Mouse (Mus musculus) layer of hippocampus, postnatal 25 days (tissue): ENCODE measurements around the gene Ccdc84. TPM values are rescaled to one million over a fixed set of nuclear protein-coding genes. Genes with fewer than 3 reads are reported as not detected.
"Not testable (repeated sequence)": the region's sequence is repeated elsewhere in the genome, so short reads cannot be mapped to it uniquely, and the experiment has no call there.

Source experiments
- DNase-seq, 2 experiments: peaks; one replicate each; pipeline ENCODE4 v3.0.0; 2022; ENCODE audit warnings: mixed read lengths in 2 of 2, low spot score in 1 of 2; ENCODE audit errors: extremely low spot score in 1 of 2
- total RNA-seq, 2 experiments: library from RNA; stranded (reverse); gene quantifications; 2 replicates each; pipeline ENCODE4 v1.2.3; 2021

Ccdc84 gene
- total RNA-seq = 10 to 100 TPM; 16.8 to 24.1 TPM

GRCm38 (mm10) chr9:44418519-44419385, at the start of gene Ccdc84:
Ccdc84 (minus strand) TSS chr9:44418569.
- DNase-seq = no peak

GRCm38 (mm10) chr9:44461950-44462349, 43.6 kb upstream of the Ccdc84 start:
- DNase-seq = no peak

DNA sequence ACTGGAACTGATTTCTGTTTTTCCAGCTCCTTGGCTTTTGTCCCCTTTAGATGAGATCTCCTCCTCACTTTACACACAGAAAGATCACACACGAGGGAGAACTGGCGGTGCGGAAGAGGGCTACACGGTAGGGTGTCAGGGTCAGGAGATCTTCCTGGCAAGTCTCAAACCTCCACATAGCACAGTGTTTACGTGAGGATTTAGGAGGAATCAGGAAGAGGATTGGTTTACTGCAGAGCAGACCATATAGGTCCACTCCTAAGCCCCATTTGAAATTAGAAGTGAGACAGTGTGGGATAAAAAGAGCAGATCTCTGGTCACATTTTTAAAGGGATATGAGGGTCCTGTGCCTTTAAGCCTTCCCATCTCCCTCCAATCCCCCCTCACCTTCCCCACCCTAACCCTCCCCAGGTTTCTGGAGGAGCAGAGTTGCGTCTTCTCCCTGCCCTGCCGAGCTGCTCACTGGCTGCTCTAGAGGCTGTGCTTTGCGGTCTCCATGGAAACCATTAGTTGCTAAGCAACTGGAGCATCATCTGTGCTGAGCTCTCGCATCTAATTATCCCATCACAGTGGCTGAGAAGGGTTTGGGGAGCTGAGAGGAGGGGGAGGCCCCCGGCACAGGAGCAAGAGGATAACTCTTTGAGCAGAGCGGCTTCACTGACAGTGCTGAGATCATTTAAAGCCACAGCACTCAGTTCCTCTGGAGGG, 38.8 kb upstream of the Ccdc84 start:
- DNase-seq = peak; percentile 54 to 73

DNA sequence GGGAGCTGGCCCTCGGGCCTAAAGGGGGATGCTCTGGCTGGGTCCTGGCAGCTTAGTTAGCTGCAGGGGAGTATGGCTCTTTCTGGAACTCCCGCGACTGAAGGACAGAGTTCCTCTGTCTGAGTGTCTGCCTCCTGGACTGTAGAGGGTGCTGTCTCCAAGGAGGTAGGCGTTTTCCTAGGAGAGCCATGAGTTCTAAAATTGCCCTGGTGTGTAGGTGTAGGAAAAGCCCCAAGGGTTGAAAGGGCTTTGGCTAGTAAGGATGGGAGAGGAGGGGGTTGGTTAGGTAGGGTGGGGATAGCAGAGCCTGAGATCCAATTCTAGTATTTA, 36.5 kb upstream of the Ccdc84 start, which contains the start of gene Upk2:
Upk2 (minus strand) TSS at position 86 of the 330 bp plus-strand sequence.
- no peak for DNase-seq

- peak; percentile 85 to 98 for DNase-seq
Observed at GRCm38 (mm10) chr9:44454132-44454890, 35.9 kb upstream of the Ccdc84 start.

- DNase-seq = no peak
Observed at GRCm38 (mm10) chr9:44450387-44450786, 32.0 kb upstream of the Ccdc84 start.

- DNase-seq = not testable (repeated sequence)
Observed at GRCm38 (mm10) chr9:44444402-44445025, 26.1 kb upstream of the Ccdc84 start.

GRCm38 (mm10) chr9:44440961-44441360, 22.6 kb upstream of the Ccdc84 start, which contains the start of gene Foxr1:
Foxr1 (minus strand) TSS chr9:44441136.
- no peak for DNase-seq

DNA sequence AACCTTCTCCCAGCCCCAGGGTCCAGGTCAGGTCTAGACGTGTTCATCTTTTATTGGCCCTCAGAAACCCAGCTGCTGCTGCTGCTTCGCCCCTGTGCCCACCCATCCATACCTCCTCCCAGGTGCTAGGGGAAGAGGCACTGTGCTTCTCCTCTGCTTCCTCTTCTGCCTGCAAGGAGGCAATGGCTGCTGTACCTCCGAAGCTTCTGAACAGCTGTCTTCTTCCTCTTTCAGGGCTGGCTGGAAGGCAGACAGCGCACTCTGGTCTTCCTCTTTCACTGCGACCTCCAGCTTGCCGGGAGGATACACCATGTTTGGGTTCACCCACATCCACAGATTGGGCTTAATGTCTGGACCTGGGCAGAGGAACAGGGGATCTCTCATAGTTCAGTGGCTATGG, 17.4 kb upstream of the Ccdc84 start:
- no peak for DNase-seq

GRCm38 (mm10) chr9:44432577-44433185, 14.3 kb upstream of the Ccdc84 start:
- DNase-seq = no peak

DNA sequence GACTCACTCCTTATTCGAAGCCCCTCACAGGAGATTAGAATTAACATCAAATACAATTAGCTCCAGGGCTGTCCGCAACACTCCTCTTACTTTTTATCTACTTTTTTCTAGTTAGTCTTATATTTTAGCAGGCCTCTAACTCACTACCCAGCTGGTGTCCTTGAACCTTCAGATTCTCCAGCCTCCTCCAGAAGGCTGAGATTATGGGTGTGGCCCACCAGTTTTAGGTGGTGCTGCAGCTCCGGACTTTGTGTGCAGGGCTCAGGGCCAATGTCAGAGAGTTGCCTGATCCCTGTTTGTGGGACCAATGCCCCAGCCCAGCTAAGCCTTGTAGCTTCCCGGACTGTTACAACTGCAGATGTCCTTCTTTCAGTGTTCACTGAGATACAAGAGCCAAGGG, 5.2 kb upstream of the Ccdc84 start:
- no peak for DNase-seq

DNA sequence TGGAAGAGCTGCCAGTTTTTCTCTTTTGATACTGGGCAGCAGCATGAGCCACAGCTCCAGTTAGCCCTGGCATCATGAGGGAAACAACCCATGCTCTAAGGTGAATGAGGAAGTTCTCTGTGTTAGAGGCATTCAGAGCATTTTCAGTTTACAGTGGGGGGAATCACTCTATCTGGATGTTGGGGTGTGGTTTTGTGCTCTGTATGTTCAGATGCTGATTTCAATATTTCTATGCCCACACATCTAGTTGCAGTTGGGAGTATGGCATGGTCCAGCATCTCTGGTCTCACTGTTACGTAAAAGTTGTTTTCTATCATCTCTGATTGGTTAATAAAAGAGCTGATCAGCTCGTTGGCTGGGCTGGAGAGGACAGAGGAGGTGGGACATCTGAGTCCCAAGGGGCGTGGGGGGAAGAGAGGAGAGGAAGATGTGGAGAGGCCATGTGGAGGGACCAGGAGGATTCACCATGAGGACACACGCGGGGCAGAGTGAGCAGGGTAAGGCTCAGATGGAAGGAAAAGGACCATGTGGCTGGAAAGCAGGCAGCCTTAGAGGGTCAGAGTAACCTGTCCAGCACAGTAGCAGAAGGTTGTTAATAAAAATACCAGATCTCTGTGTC, 2.0 kb upstream of the Ccdc84 start:
- DNase-seq = no peak

DNA sequence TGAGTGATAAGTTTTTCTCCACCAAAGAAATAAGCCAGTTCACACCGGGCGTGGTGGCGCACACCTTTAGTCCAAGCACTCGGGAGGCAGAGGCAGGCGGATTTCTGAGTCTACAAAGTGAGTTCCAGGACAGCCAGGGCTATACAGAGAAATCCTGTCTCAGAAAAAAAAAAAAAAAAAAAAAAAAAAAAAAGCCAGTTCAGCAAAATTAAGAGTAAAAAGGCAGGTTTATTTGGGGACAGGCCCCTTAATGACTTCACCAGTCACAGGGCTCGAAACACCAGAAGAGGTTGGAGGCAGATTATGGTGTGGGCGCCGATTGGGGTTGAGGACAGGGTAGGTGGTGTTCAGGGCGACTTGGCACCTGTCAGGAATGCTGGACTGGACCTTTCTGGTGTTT, 1.4 kb upstream of the Ccdc84 start:
- DNase-seq = not testable (repeated sequence)

DNA sequence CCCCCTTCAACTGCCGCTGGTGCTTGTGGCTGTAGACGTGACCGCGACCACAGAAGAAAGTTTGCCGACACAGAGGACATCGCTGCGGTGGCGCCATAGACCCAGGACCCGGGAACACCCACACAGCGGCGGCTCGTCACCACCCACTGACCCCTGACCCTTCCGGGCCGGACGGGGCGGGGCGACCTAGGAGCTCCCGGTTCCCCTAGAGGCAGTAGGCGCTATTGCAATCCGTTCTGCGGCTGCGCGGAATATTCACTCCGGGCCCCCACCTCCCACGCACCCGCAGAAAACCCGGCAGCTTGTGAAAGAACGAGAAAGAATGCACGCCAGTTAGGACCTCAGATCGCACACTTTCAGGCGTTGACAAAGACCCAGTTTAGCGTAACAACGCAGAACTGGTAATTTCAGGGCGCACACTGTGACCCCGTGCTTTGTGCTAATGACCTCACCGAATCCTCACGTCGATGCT, 441 bp downstream of the Ccdc84 start:
- DNase-seq = peak; percentile 90 to 96

DNA sequence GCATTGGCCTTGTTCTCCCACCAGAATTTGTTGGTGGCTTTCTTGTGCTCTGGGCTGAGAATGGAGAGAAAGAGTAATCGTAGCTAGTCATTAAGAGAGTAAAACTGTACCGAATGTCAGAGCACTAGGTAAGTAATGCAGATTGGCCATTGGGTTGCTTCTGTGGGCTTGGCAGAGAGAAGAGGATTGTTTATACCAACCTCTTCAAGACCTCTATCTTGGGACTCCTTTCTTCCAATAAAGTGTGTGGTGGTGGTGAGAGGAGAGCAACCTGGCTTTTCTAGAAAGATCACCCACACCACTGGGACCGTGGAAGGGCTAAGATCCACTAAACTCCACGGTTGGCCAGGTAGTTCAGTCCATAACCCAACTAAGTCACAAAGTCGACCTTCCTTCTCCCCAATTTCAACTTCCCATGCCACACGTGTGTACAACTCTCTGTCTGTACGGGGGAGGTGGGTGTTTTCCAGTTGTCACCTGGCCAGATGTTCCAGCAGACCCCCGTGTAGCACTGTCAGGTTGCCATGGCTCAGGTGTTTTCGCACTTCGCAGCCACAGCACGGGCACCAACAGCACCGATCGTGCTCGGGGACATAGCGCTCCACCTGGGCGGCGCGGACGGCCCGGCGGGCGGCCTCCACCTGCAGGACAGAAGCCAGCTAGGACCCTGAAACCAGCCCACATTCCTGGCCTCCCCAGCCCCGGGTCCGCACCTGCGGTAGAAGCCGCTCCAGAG, 1.0 kb downstream of the Ccdc84 start:
- peak in 1 of 2 experiments; percentile 15 for DNase-seq

DNA sequence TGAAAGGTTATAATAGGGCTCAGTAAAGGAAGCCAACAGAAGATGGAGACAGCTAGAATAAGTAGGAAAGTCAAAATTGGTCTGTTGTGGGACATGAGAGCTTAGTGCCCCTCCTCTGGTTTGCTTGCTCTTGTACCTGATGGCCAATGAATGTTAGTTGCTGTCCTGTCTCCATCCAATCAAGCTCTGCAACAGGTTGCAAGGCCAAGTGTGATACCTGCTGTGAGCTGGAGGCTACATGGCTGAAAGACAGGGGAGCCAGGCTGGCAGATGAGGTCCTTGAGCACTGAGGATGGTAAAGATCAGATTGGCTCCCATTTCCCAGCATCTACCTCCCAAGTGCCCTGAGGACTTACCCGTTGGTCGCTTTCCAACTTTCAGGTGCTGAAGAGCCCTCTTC, 5.6 kb downstream of the Ccdc84 start:
- no peak for DNase-seq

DNA sequence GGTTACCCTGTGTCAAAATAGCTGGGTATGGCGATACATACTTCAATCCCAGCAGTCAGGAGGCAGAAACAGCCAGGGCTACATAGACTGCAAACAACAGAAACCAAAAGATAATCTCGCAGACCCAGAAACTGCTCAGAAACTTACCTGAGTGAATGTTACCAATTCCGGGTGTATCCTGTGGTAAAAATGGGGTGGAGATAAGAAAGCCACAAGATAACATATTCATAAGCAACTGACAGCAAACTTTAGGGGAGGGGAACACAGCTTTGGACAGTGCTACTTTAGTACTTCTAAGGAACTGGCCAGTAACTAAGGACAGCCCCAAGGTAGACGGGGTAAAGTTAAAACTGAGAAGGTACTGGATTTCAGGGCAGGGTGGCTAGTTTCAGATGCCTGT, 6.1 kb downstream of the Ccdc84 start:
- DNase-seq = no peak

- no peak for DNase-seq
Observed at GRCm38 (mm10) chr9:44411601-44412130, 6.7 kb downstream of the Ccdc84 start.
